Mouse (Mus musculus) liver, embryonic 14 days (tissue): Measurements from ENCODE around the gene 4933421I07Rik. TPM values are rescaled to one million over a fixed set of nuclear protein-coding genes. Genes with fewer than 3 reads are reported as not detected.

Source experiments
- polyA plus RNA-seq: library from polyadenylated mRNA; depleted of rRNA; stranded (reverse); fragments of >200 nt; gene quantifications from 2 replicates; pipeline ENCODE4 v1.2.3, GENCODE M21; 2012; rRNA removed

Gene 4933421I07Rik
- not detected in 2 replicates for polyA plus RNA-seq

DNA sequence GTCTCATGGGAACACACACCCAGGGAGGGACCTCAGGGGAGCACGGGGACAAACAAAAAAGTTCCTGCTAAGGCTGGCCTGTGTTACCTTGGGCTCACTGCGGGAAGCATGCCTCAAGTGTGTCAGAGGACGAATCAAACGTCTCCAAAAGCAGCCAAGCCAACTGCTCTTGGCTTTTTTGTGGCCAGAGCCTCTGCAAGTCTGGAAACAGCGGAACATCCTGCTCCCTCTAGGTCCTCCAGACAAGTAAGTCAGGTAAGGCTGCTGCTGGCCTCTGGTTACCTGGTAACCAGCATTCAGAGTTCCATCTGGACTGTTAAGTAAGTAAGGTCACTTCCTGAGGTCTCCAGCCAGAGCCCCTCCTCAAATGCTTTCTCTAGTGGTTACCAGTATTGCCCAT is at the start of gene 4933421I07Rik:
Gene 4933421I07Rik, minus strand, starts transcription at position 271 of the 400 bp plus-strand sequence.

Other genes with a start within 250 kb of the 4933421I07Rik start
- gene Vmn2r61, start 188.1 kb downstream of the 4933421I07Rik start, polyA plus RNA-seq, result not detected in 2 replicates
- 3.3 and 4.0 TPM in 2 replicates for gene Zfp141, start 57.6 kb upstream of the 4933421I07Rik start, polyA plus RNA-seq
- gene Gm21028, start 130.5 kb upstream of the 4933421I07Rik start, polyA plus RNA-seq, result not detected in 2 replicates
- 0.12 and 0.14 TPM in 2 replicates for gene Zfp977, start 144.4 kb upstream of the 4933421I07Rik start, polyA plus RNA-seq
- 0.99 and 1.0 TPM in 2 replicates for gene Zfp976, start 194.5 kb upstream of the 4933421I07Rik start, polyA plus RNA-seq
- 0.92 and 0.96 TPM in 2 replicates for gene Zfp975, start 244.6 kb upstream of the 4933421I07Rik start, polyA plus RNA-seq